Mouse (Mus musculus): ENCODE measurements at regions not wholly inside any gene's neighbourhood (a gene's known extent, or its start where the extent isn't known, plus 50 kb on each side); places are given as distances from the start of the nearest gene placed in this dataset.

DNA sequence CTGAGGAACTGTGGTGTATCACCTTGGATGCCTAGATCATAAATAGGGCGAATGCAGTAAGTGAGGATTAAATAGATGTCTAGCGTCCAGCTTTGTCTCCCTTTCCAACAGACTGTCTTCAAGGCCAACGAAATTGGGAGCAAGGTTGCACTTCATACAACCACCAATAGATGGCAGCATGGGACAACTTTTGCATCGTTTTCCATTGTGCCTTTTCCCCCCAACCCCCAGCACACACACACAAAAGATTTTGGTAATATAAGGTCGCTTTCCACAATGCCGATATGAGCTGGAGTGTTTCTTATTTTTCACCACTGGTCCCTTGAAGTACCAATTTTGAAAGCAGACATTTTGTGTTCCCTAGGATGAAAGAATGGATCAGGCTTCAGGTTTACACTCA is 304.7 kb downstream of the BC048507 start:
- DNase-seq (ENCODE audit: low read depth, low spot score) = peak; percentile 63

GRCm38 (mm10) chr13:68173456-68173855 is 310.3 kb downstream of the BC048507 start:
- DNase-seq (ENCODE audit: low read depth, low spot score) = peak; percentile 53

All from 3T3-L1 (cell line).